Mouse (Mus musculus) spleen, adult 2 months (tissue): Measurements from ENCODE around the gene Glt8d2.

ENCODE experiments used
- CTCF ChIP-seq: fragments of 200-500 bp; IDR thresholded peaks from 2 replicates; pipeline ENCODE4 v1.5.1; 2011; ENCODE audit warnings: mild to moderate bottlenecking, inconsistent platforms; ENCODE audit not compliant: insufficient read depth, insufficient read length, insufficient replicate concordance; ENCODE audit errors: extremely low read depth
- POLR2A ChIP-seq: fragments of 200-500 bp; IDR thresholded peaks from 2 replicates; pipeline ENCODE4 v1.6.1; 2011; ENCODE audit warnings: low read depth, low read length, inconsistent platforms

GRCm38 (mm10) chr10:82663289-82663688 is 27.2 kb downstream of the Glt8d2 start:
- TF ChIP-seq CTCF, result no peak
- TF ChIP-seq POLR2A, result no peak
